Mouse (Mus musculus): ENCODE measurements around the gene Atg101. TPM values are rescaled to one million over a fixed set of nuclear protein-coding genes. Genes with fewer than 3 reads are reported as not detected.

Gene Atg101
- polyA plus RNA-seq, 2 experiments = 47.2 to 56.0 TPM

DNA sequence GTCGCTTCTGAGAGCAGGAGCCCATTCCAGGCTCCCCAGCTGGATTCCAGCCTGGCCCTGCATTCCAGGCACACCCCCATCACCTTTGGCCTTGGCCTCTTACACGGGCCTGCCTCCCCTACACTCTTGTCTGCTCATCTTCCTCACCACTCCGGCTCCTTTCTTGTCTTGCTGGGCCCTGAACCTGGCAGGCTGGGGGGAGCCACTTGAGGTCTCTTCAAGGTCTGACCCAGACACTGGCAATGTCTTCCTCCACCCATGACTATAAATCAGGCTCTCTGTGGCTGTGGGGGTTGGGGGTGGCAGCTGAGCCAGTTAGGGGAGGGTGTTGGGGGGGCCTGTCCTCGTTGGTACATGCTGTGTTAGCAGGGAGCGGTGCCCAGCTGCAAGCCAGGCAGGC lies 5.5 kb upstream of the Atg101 start:
- 42% methylated on average over 5 of the region's 5 CpGs for WGBS
- Histone ChIP-seq H3K4me1 (ENCODE audit: control insufficient read depth, insufficient read depth, low read length) (peaks cover 20% of the 10 kb centered on the region), H3K27me3 (ENCODE audit: control insufficient read depth, insufficient read depth, low read length) (no peaks in the 10 kb centered on the region), H3K4me3 (replicated peaks; ENCODE audit: low read length) (no peak overlapping the region), H3K9me3 (ENCODE audit: control insufficient read depth, low read length) (no peaks in the 10 kb centered on the region), H3K36me3 (ENCODE audit: control insufficient read depth, insufficient read depth, low read length) (peaks cover 11% of the 10 kb centered on the region), H3K4me2 (replicated peaks; ENCODE audit: low read depth, low read length, severe bottlenecking) (no peak overlapping the region), H3K9ac (ENCODE audit: low read depth, low read length, severe bottlenecking) (no peak overlapping the region; the same call in 1 of the 2 replicates), H3K27ac (replicated peaks; ENCODE audit: low read depth, low read length) (peak overlapping the region; percentile 77)
- ATAC-seq (ENCODE audit: low FRiP score, low read depth) (no peak), DNase-seq (ENCODE audit: low spot score) (no peak)
- no peak for TF ChIP-seq POLR2A (IDR thresholded peaks at IDR 0.05; ENCODE audit: borderline replicate concordance, extremely low read depth, insufficient read depth, insufficient read length)

DNA sequence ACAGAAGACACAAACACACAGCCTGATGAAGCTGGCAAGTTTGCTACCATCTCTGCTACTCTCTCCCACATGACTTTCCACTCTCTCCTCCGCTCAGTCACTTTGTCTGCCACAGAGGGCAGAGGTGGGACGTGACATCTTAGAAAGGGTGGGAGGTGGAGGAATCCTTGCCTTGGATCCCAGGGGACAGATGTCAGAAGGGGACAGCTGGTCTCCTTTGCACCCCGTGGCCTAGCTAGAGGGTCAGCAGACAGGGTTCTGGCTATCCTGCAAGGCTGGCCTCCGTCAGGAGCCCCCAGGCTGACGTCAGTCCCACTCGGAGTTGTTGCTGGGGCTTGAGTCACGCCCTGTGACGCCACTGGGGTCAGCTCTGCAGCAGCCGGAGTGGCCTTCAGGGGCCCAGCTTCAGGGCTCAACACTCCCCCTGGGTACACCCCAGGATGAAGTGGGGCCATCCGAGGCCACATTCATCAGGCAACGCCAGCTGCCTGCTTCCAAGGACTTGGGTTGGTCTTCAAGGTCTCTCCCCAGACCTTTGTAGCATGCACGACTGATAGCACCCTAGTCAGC lies 4.6 kb upstream of the Atg101 start:
- H3K27ac ChIP-seq (replicated peaks; ENCODE audit: low read depth, low read length) = no peak overlapping the region
- H3K9me3 ChIP-seq (ENCODE audit: control insufficient read depth, low read length) = no peaks in the 10 kb centered on the region
- H3K27me3 ChIP-seq (ENCODE audit: control insufficient read depth, insufficient read depth, low read length) = no peaks in the 10 kb centered on the region

DNA sequence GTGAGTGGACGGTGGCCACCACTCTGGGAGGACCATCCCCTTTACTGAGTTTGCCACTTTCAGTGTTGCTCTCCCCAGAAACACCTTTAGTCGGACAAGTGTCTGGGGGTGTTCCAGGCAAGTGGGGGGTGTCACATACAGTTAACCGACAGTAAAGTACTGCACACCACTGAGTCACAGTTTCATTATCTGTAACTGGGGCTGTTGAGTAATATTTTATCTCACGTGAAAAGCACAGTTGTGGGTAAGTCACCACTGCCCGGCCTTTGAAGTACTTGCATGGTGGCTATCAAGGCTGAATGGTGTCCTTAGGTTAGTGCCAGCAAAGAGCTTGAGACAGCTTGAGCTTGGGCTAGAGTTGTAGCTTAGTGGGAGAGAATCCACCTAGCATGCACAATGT lies 1.6 kb upstream of the Atg101 start:
- no peak overlapping the region for H3K4me3 ChIP-seq (replicated peaks; ENCODE audit: low read length)
- DNase-seq (ENCODE audit: low spot score) (no peak), ATAC-seq (ENCODE audit: low FRiP score, low read depth) (no peak)
- WGBS = 82% methylated on average over 5 of the region's 5 CpGs
- no peak overlapping the region for H3K4me2 ChIP-seq (replicated peaks; ENCODE audit: low read depth, low read length, severe bottlenecking)
- no peak overlapping the region for H3K9ac ChIP-seq (ENCODE audit: low read depth, low read length, severe bottlenecking)
- H3K27ac ChIP-seq (replicated peaks; ENCODE audit: low read depth, low read length) = no peak overlapping the region
- peaks cover 25% of the 10 kb centered on the region for H3K4me1 ChIP-seq (ENCODE audit: control insufficient read depth, insufficient read depth, low read length)
- H3K9me3 ChIP-seq (ENCODE audit: control insufficient read depth, low read length) = no peaks in the 10 kb centered on the region
- no peak for TF ChIP-seq POLR2A (IDR thresholded peaks at IDR 0.05; ENCODE audit: borderline replicate concordance, extremely low read depth, insufficient read depth, insufficient read length)
- H3K36me3 ChIP-seq (ENCODE audit: control insufficient read depth, insufficient read depth, low read length) = peaks cover 13% of the 10 kb centered on the region
- H3K27me3 ChIP-seq (ENCODE audit: control insufficient read depth, insufficient read depth, low read length) = no peaks in the 10 kb centered on the region

More for the DNA sequence above, 4.6 kb upstream of the Atg101 start:
- WGBS = 64% methylated on average over 12 of the region's 12 CpGs
- Histone ChIP-seq H3K4me1 (ENCODE audit: control insufficient read depth, insufficient read depth, low read length) (peaks cover 20% of the 10 kb centered on the region), H3K36me3 (ENCODE audit: control insufficient read depth, insufficient read depth, low read length) (peaks cover 3% of the 10 kb centered on the region), H3K9ac (ENCODE audit: low read depth, low read length, severe bottlenecking) (no peak overlapping the region), H3K4me3 (replicated peaks; ENCODE audit: low read length) (no peak overlapping the region), H3K4me2 (replicated peaks; ENCODE audit: low read depth, low read length, severe bottlenecking) (no peak overlapping the region)
- DNase-seq (ENCODE audit: low spot score) = no peak
- no peak for TF ChIP-seq POLR2A (IDR thresholded peaks at IDR 0.05; ENCODE audit: borderline replicate concordance, extremely low read depth, insufficient read depth, insufficient read length)
- ATAC-seq (ENCODE audit: low FRiP score, low read depth) = no peak

DNA sequence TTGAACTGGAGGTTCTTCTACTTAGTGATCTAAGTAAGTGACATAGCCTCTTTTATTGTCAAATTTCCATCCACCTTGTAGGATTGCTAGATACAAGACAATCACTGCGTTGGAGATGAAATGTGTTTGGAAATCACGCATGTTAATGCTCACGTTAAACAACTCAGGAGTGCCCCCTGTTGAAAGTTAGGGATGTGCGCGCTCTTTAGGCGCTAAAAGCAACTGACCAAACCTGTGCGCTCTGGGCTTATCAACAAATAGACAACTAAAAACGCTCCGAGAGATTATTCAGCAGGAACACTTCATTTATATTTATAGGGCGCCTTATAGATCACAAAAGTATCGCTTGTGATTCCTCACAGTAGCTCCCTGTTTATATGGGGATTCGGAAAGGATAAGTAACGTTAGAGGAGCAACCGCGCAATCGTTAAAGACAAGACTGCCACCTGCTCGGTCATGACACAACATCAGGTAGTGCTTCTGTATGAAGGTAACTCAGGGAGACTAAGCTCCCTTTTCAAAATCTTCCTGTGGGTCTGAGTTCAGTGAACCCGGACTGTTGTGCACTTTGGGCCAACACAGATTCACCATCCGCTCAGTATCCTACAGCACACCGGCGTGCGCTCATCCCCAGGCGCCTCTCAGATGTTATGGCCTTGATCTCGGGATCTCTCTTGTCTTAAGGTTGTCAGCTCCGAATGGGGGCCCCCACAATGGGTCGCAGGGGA lies 725 bp upstream of the Atg101 start:
- ATAC-seq (ENCODE audit: low FRiP score, low read depth) (no peak; the same call in 1 of the 2 replicates), DNase-seq (ENCODE audit: low spot score) (peak; percentile 84)
- TF ChIP-seq POLR2A (IDR thresholded peaks at IDR 0.05; ENCODE audit: borderline replicate concordance, extremely low read depth, insufficient read depth, insufficient read length) = no peak
- Histone ChIP-seq H3K27ac (replicated peaks; ENCODE audit: low read depth, low read length) (peak overlapping the region; percentile 86; the same call in 1 of the 2 replicates), H3K4me3 (replicated peaks; ENCODE audit: low read length) (peak overlapping the region; percentile 82), H3K4me1 (ENCODE audit: control insufficient read depth, insufficient read depth, low read length) (peaks cover 17% of the 10 kb centered on the region), H3K27me3 (ENCODE audit: control insufficient read depth, insufficient read depth, low read length) (no peaks in the 10 kb centered on the region), H3K9ac (ENCODE audit: low read depth, low read length, severe bottlenecking) (peak overlapping the region; percentile 83), H3K4me2 (replicated peaks; ENCODE audit: low read depth, low read length, severe bottlenecking) (peak overlapping the region; percentile 99), H3K9me3 (ENCODE audit: control insufficient read depth, low read length) (no peaks in the 10 kb centered on the region), H3K36me3 (ENCODE audit: control insufficient read depth, insufficient read depth, low read length) (peaks cover 22% of the 10 kb centered on the region)
- WGBS = 2% methylated on average over 26 of the region's 26 CpGs

DNA sequence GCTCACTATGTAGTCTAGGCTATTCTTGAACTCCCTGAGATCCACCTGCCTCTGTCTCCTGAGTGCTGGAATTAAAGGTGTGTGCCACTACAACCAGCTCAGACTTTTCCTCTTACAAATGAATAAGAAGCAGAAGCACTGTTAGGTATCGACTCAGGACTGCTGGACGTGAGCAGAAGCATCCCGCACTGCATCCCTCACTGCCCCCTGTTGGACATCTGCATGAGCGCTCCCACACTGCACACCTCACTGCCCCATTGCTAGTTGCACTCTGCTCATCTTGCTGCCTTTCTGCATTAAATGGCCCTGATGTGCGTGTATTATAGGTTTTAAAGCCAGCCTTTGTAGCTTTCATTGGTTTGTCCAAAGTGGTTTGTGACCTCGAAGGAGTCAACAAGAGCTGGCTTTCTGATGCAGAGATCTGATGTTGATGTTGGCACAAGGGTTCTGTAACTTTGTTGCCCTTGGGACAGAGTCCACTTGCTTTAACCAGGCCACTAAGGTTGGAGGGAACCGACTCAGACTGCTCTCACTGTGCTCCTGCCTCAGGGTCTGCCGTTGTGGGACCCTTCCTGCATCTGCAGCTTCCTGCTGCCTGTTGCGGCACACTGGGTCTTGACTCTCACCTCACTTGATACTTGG lies 2.2 kb downstream of the Atg101 start:
- H3K36me3 ChIP-seq (ENCODE audit: control insufficient read depth, insufficient read depth, low read length) = peaks cover 49% of the 10 kb centered on the region

More for the DNA sequence above, 2.2 kb downstream of the Atg101 start:
- Histone ChIP-seq H3K4me2 (replicated peaks; ENCODE audit: low read depth, low read length, severe bottlenecking) (no peak overlapping the region), H3K9me3 (ENCODE audit: control insufficient read depth, low read length) (no peaks in the 10 kb centered on the region), H3K4me3 (replicated peaks; ENCODE audit: low read length) (no peak overlapping the region), H3K27me3 (ENCODE audit: control insufficient read depth, insufficient read depth, low read length) (no peaks in the 10 kb centered on the region), H3K4me1 (ENCODE audit: control insufficient read depth, insufficient read depth, low read length) (peaks cover 10% of the 10 kb centered on the region; the same call in 1 of the 2 replicates), H3K9ac (ENCODE audit: low read depth, low read length, severe bottlenecking) (no peak overlapping the region), H3K27ac (replicated peaks; ENCODE audit: low read depth, low read length) (no peak overlapping the region)
- no peak for DNase-seq (ENCODE audit: low spot score)
- 68% methylated on average over 9 of the region's 9 CpGs for WGBS
- ATAC-seq (ENCODE audit: low FRiP score, low read depth) = no peak
- no peak for TF ChIP-seq POLR2A (IDR thresholded peaks at IDR 0.05; ENCODE audit: borderline replicate concordance, extremely low read depth, insufficient read depth, insufficient read length)

All from limb, embryonic 14.5 days (tissue).